Mouse (Mus musculus): Measurements from ENCODE around the gene Wdr48. TPM values are rescaled to one million over a fixed set of nuclear protein-coding genes. Genes with fewer than 3 reads are reported as not detected.

Wdr48 gene
- 9.8 and 13.9 TPM in 2 replicates for polyA plus RNA-seq (2015; fragmentation: Nextera tagmentation; extraction: Ambion mirVana)

DNA sequence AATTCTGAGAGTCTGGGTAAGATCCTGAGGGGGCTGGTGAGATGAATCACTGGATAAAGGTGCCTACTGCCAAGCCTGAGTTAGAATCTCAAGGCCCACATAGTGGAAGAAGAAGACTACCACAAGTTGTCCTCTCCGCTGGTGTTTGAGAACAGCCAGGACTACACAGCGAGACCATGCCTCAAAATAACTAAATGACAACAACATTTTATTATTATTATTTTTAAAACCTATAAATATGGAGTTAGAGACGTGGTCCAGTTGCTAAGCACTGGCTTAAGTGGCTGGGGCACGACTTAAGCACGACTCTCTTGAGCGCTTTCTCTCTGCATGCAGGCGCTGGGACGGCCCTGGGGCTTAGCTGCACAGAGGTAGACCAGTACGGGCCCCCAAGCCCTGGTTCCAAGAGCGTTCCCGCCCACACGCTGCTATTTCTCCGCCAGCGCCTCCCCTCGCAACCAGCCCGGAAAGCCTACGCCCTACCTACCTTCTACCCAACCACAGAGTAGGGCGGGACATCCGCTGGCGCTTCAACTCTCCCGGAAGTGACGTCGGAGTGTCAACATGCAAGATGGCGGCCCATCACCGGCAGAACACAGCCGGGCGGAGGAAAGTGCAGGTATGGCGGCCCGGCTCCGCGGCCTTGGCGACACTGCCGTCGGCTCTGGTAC, at the start of gene Wdr48:
Gene Wdr48 (plus strand): TSS at position 540 of the 671 bp plus-strand sequence.
- Histone ChIP-seq H3K9ac (replicated peaks) (peak within 1 kb of the TSS; percentile 84), H3K4me3 (ENCODE audit: low read depth, low read length) (peak within 1 kb of the TSS; percentile 78), H3K4me1 (ENCODE audit: insufficient read depth) (peaks cover 13% of the 10 kb centered on the region), H3K4me2 (ENCODE audit: low read depth, low read length) (peak within 1 kb of the TSS; percentile 90), H3K27me3 (ENCODE audit: insufficient read depth, low read length) (no peaks in the 10 kb centered on the region), H3K9me3 (ENCODE audit: low read length) (no peaks in the 10 kb centered on the region), H3K36me3 (replicated peaks; ENCODE audit: insufficient read depth, low read length) (no peaks in the 10 kb centered on the region), H3K27ac (ENCODE audit: low read depth) (peak within 1 kb of the TSS; percentile 79)
- peak; percentile 98 for DNase-seq
- peak; percentile 98 for ATAC-seq
- 4% methylated on average over 33 of the region's 34 CpGs for WGBS (ENCODE audit: insufficient replicate concordance)
- no peak for TF ChIP-seq EP300 (IDR thresholded peaks at IDR 0.05; ENCODE audit: low read depth)
- TF ChIP-seq CTCF (IDR thresholded peaks at IDR 0.05; ENCODE audit: low read depth), result no peak

DNA sequence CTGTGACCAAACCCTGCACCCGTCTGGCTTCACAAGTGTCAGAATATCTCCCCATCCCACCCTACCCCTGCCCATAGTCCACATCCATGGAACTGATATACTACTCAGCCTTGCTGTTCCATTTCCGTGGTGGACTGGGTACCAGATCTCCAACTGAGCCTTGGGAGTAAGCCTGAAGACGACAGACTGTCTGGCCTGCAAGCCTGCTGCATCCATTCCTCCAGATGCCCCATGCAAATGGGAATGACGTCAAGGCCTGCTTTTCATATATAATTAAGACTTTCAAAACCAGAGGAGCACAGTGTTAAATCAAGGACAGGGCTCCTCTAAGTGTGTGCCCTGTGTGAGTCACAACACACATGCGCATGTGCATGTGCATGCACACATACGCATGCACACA, 47.5 kb upstream of the Wdr48 start:
- H3K27me3 ChIP-seq (ENCODE audit: insufficient read depth, low read length), result no peaks in the 10 kb centered on the region
- no peak for DNase-seq
- no peak overlapping the region for H3K4me3 ChIP-seq (ENCODE audit: low read depth, low read length)
- no peak for ATAC-seq
- H3K9me3 ChIP-seq (ENCODE audit: low read length), result no peaks in the 10 kb centered on the region
- H3K27ac ChIP-seq (ENCODE audit: low read depth), result no peak overlapping the region
- H3K4me1 ChIP-seq (ENCODE audit: insufficient read depth), result no peaks in the 10 kb centered on the region
- H3K36me3 ChIP-seq (replicated peaks; ENCODE audit: insufficient read depth, low read length), result no peaks in the 10 kb centered on the region
- no peak overlapping the region for H3K9ac ChIP-seq (replicated peaks)
- 84% methylated on average over 6 of the region's 6 CpGs for WGBS (ENCODE audit: insufficient replicate concordance)
- H3K4me2 ChIP-seq (ENCODE audit: low read depth, low read length), result no peak overlapping the region
- no peak for TF ChIP-seq EP300 (IDR thresholded peaks at IDR 0.05; ENCODE audit: low read depth)
- no peak for TF ChIP-seq CTCF (IDR thresholded peaks at IDR 0.05; ENCODE audit: low read depth)

DNA sequence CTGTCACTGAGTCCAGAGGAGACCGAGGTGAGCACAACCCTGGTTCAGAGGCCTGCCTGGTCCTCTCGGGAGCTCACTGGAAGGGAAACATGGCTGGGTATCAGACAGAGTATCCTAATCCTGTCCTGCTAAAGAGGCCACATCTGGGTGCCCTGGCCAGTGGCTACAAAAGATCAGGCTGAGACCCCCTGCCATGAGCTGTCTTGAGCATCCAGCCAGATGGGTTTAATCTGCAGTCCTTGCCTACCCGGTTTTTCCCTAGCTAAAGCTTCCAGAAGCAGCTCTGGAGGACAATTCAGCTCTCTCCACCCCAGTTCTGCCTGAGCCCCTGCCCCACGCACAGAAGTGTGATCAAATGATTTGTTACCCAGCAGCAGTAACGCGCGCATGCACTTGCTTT, 46.0 kb upstream of the Wdr48 start:
- no peak for TF ChIP-seq EP300 (IDR thresholded peaks at IDR 0.05; ENCODE audit: low read depth)
- no peak for TF ChIP-seq CTCF (IDR thresholded peaks at IDR 0.05; ENCODE audit: low read depth)
- WGBS (ENCODE audit: insufficient replicate concordance), result 55% methylated on average over 7 of the region's 7 CpGs
- ATAC-seq, result no peak
- Histone ChIP-seq H3K36me3 (replicated peaks; ENCODE audit: insufficient read depth, low read length) (no peaks in the 10 kb centered on the region), H3K9ac (replicated peaks) (no peak overlapping the region), H3K4me2 (ENCODE audit: low read depth, low read length) (no peak overlapping the region), H3K27me3 (ENCODE audit: insufficient read depth, low read length) (no peaks in the 10 kb centered on the region), H3K4me3 (ENCODE audit: low read depth, low read length) (no peak overlapping the region), H3K4me1 (ENCODE audit: insufficient read depth) (0 out of 2 replicates have a peak, but pooled peaks cover 3% of the 10 kb centered on the region), H3K27ac (ENCODE audit: low read depth) (no peak overlapping the region), H3K9me3 (ENCODE audit: low read length) (no peaks in the 10 kb centered on the region)
- DNase-seq, result no peak

DNA sequence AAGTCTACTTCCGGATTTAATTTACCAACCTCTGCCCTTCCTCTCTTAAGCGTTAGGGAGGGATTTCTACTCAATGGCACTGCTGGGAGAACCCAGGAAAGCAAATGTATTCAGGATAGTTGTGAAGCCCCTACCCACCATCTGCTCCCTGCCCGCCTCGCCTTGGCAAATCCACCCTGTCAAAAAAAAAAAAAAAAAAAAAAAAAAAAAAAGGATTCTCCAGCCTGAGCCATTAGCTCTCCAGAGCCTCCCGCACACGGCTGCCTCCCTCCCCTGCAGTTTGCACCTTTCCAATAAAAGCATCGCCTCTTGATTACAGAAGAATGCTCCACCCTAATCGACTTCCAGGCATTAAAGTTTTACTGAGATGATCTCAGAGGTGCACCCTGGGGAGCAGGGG, 45.5 kb upstream of the Wdr48 start:
- Histone ChIP-seq H3K27me3 (ENCODE audit: insufficient read depth, low read length) (no peaks in the 10 kb centered on the region), H3K4me2 (ENCODE audit: low read depth, low read length) (no peak overlapping the region), H3K27ac (ENCODE audit: low read depth) (no peak overlapping the region), H3K9me3 (ENCODE audit: low read length) (no peaks in the 10 kb centered on the region), H3K4me3 (ENCODE audit: low read depth, low read length) (no peak overlapping the region), H3K9ac (replicated peaks) (no peak overlapping the region), H3K36me3 (replicated peaks; ENCODE audit: insufficient read depth, low read length) (no peaks in the 10 kb centered on the region), H3K4me1 (ENCODE audit: insufficient read depth) (0 out of 2 replicates have a peak, but pooled peaks cover 3% of the 10 kb centered on the region)
- DNase-seq (no peak), ATAC-seq (no peak)
- WGBS (ENCODE audit: insufficient replicate concordance), result 35% methylated on average over 8 of the region's 8 CpGs
- no peak for TF ChIP-seq CTCF (IDR thresholded peaks at IDR 0.05; ENCODE audit: low read depth)
- no peak for TF ChIP-seq EP300 (IDR thresholded peaks at IDR 0.05; ENCODE audit: low read depth)

DNA sequence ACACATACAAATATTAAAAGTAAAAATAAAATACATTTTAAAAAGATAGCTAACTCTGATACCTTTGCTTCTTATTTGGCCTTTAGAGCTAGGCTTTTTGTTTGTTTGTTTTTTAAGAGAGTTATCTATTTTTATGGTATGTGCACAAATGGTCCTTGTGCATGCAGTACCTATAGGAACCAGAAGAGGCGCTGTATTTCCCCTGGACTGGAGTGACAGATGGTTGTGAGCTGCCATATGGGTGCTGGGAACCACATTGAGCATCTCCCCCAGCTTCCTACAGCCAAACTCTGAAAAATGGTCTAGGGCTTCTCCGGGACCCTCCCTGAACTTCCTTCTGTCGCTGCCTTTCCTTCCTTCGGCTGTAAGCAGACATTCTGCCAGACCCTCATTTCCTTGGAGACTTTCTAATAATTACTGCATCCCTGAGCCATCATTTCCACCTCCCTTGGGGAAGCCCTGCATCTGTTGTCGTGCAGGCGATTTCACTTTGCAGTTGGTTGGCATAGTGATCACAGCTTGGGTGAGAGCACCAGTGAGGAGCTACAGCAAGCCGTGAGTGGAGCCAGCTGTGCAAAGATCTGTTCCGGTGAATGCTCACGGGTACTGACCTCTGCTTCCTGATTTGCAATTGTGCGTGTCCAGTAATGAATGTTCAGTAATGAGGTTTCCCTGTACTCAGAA, 42.2 kb upstream of the Wdr48 start:
- DNase-seq, result no peak
- Histone ChIP-seq H3K27me3 (ENCODE audit: insufficient read depth, low read length) (no peaks in the 10 kb centered on the region), H3K9ac (replicated peaks) (no peak overlapping the region), H3K4me1 (ENCODE audit: insufficient read depth) (0 out of 2 replicates have a peak, but pooled peaks cover 3% of the 10 kb centered on the region), H3K4me2 (ENCODE audit: low read depth, low read length) (no peak overlapping the region), H3K27ac (ENCODE audit: low read depth) (no peak overlapping the region), H3K4me3 (ENCODE audit: low read depth, low read length) (no peak overlapping the region), H3K9me3 (ENCODE audit: low read length) (no peaks in the 10 kb centered on the region), H3K36me3 (replicated peaks; ENCODE audit: insufficient read depth, low read length) (no peaks in the 10 kb centered on the region)
- TF ChIP-seq EP300 (IDR thresholded peaks at IDR 0.05; ENCODE audit: low read depth) (no peak), CTCF (IDR thresholded peaks at IDR 0.05; ENCODE audit: low read depth) (peak; percentile 50)
- no peak for ATAC-seq
- WGBS (ENCODE audit: insufficient replicate concordance), result 69% methylated on average over 10 of the region's 10 CpGs

DNA sequence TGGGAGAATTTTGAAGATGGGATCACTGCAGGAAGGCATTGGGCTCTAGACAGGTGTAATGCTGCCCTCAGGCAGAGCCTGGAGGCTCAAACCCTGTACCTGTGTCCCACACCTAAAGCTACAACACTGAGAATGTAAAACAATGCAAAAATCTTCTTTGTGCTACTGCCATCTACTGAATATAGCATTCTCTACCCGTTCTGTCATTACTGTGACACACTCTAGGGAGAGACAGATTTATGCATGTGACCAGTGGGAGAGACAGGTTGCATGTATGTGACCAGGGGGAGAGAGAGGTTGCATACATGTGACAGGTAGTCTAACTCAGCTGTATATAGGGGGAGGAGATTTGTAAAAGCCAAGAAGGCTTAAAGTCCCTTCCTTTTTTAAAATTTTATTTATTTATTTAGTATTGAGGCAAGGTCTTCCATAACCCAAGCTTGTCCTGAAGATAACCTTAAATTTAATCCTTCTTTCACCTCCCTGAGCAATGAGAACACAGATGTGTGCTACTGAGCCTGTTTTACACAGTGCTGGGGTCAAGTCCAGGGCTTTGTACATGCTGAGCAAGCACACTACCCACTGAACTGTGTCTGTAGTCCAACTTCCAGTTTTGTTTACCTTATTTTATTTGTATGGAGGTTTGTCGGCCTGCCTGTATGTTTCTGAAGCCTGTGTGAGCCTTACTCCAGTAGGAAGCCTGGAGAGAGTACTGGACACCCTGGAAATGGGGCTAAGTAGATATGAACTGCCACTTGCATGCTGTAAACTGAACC, 41.4 kb upstream of the Wdr48 start:
- H3K27me3 ChIP-seq (ENCODE audit: insufficient read depth, low read length), result no peaks in the 10 kb centered on the region
- peak overlapping the region; percentile 49 for H3K27ac ChIP-seq (ENCODE audit: low read depth)
- no peaks in the 10 kb centered on the region for H3K9me3 ChIP-seq (ENCODE audit: low read length)
- DNase-seq (no peak), ATAC-seq (peak; percentile 64)
- H3K4me3 ChIP-seq (ENCODE audit: low read depth, low read length), result no peak overlapping the region
- H3K4me1 ChIP-seq (ENCODE audit: insufficient read depth), result 0 out of 2 replicates have a peak, but pooled peaks cover 3% of the 10 kb centered on the region
- H3K9ac ChIP-seq (replicated peaks), result no peak overlapping the region
- H3K4me2 ChIP-seq (ENCODE audit: low read depth, low read length), result no peak overlapping the region
- WGBS (ENCODE audit: insufficient replicate concordance), result 49% methylated on average over 2 of the region's 2 CpGs
- H3K36me3 ChIP-seq (replicated peaks; ENCODE audit: insufficient read depth, low read length), result no peaks in the 10 kb centered on the region
- TF ChIP-seq CTCF (IDR thresholded peaks at IDR 0.05; ENCODE audit: low read depth), result no peak
- TF ChIP-seq EP300 (IDR thresholded peaks at IDR 0.05; ENCODE audit: low read depth), result no peak

Data from liver, postnatal 0 days (tissue).